In genomic region chrX:139352192-139352772, GRCm38 (mm10) we compare ENCODE assay signal across 26 mouse cellular contexts. TPM values are rescaled to one million over a fixed set of nuclear protein-coding genes. Genes with fewer than 3 reads are reported as not detected.
DNase-seq lines count a peak whose midpoint lies in the region; ATAC-seq and TF ChIP-seq lines count a peak whose summit lies in the region.
"Had no signal": no experiment of that assay in that cellular context is flagged by ENCODE, and none has a peak within 500 bp of the region (broad histone marks: within the 10 kb centered on the region; RNA-seq: fewer than 3 reads in every experiment).

No protein-coding gene starts in this region.

- H3K4me2 ChIP-seq in heart, embryonic 12.5 days, result no peak overlapping the region
- H3K4me2 ChIP-seq: embryonic facial prominence, embryonic 12.5 days; liver, embryonic 15.5 days had no signal

- peak; percentile 11 for DNase-seq in heart, postnatal 4 days
- peak; percentile 11 for DNase-seq in left cerebral cortex, postnatal 4 days
- DNase-seq in left cerebral cortex, postnatal 25 days (ENCODE audit: low spot score in 2 of 2), result no peak
- peak; percentile 7 for DNase-seq in brain, embryonic 14.5 days (ENCODE audit: low read depth)
- DNase-seq in retina, embryonic 14.5 days (ENCODE audit: low spot score), result peak; percentile 25
- no peak for DNase-seq in testis, postnatal 10 days (ENCODE audit: low spot score)
- DNase-seq: adrenal gland, adult 2 months; cerebellum, adult 11 months; forebrain, postnatal 0 days; gastrocnemius, adult 2 months; heart, adult 11 months; kidney, postnatal 14 days; spleen, adult 18-20 months; thymus, adult 2 months had no signal

- no peak overlapping the region for H3K4me3 ChIP-seq in heart, embryonic 12.5 days
- H3K4me3 ChIP-seq: embryonic facial prominence, embryonic 12.5 days; gastrocnemius, adult 2 months; liver, embryonic 15.5 days; megakaryocyte, embryonic 14.5 days had no signal

- no peaks in the 10 kb centered on the region for H3K27me3 ChIP-seq in heart, embryonic 12.5 days (replicated peaks)

- 78% methylated on average over 5 of the region's 5 CpGs for WGBS in heart, embryonic 12.5 days

- TF ChIP-seq POLR2A in brain, embryonic 14.5 days (IDR thresholded peaks at IDR 0.05; ENCODE audit: borderline replicate concordance, extremely low read depth, insufficient read depth, insufficient read length, poor library complexity, severe bottlenecking), result no peak

- intact Hi-C loops in left cerebral cortex, postnatal 4 days (cut with DNase I), result no loop called here
- intact Hi-C loops in left cerebral cortex, postnatal 25 days (cut with DNase I), result no loop called here

- ATAC-seq in heart, embryonic 12.5 days (ENCODE audit: insufficient number of reproducible peaks, low FRiP score), result no peak
- ATAC-seq: forebrain, postnatal 0 days; midbrain, embryonic 16.5 days had no signal

- H3K9ac ChIP-seq in heart, embryonic 12.5 days, result no peak overlapping the region
- H3K9ac ChIP-seq: embryonic facial prominence, embryonic 12.5 days; forebrain, postnatal 0 days; liver, embryonic 15.5 days had no signal

- H3K36me3 ChIP-seq in heart, embryonic 12.5 days, result no peaks in the 10 kb centered on the region
- H3K36me3 ChIP-seq: embryonic facial prominence, embryonic 12.5 days; G1E; liver, embryonic 15.5 days had no signal

- H3K9me3 ChIP-seq in heart, embryonic 12.5 days (replicated peaks), result no peaks in the 10 kb centered on the region
- H3K9me3 ChIP-seq: embryonic facial prominence, embryonic 12.5 days; G1E; liver, embryonic 15.5 days; megakaryocyte, embryonic 14.5 days had no signal

- H3K27ac ChIP-seq in heart, embryonic 12.5 days (ENCODE audit: poor library complexity, severe bottlenecking), result no peak overlapping the region
- H3K27ac ChIP-seq: embryonic facial prominence, embryonic 12.5 days; gastrocnemius, adult 2 months; liver, embryonic 15.5 days had no signal

- H3K4me1 ChIP-seq in heart, embryonic 12.5 days (replicated peaks), result no peaks in the 10 kb centered on the region
- H3K4me1 ChIP-seq: embryonic facial prominence, embryonic 12.5 days; liver, embryonic 15.5 days; megakaryocyte, embryonic 14.5 days had no signal

- TF ChIP-seq CTCF in brain, embryonic 14.5 days (IDR thresholded peaks at IDR 0.05; ENCODE audit: borderline replicate concordance, extremely low read depth, insufficient read depth, insufficient read length), result no peak

RNA-seq across cellular contexts. Expression of gene Trap1a, which starts 18.8 kb away (rescaled TPM):
- total RNA-seq in heart, postnatal 4 days (2021), result not detected
- polyA plus RNA-seq in heart, embryonic 12.5 days (2016; fragmentation: Nextera tagmentation; extraction: Ambion mirVana), result 0.22 and 0.52 TPM in 2 replicates
- not detected for total RNA-seq in left cerebral cortex, postnatal 4 days (2021)
- total RNA-seq in left cerebral cortex, postnatal 25 days (2021), result not detected
- polyA plus RNA-seq in brain, embryonic 14.5 days (2012; rRNA removed), result 0.09 and 0.11 TPM in 2 replicates
- total RNA-seq: adrenal gland, adult 2 months; common myeloid progenitor, adult 5-6 weeks; forebrain, postnatal 0 days; G1E; gastrocnemius, adult 2 months; heart, postnatal 14 days; layer of hippocampus, postnatal 10 days had no signal
- polyA plus RNA-seq: adrenal gland, adult 2 months; embryonic facial prominence, embryonic 12.5 days; forebrain, postnatal 0 days; G1E; intestine, embryonic 14.5 days; liver, embryonic 15.5 days; midbrain, embryonic 16.5 days; stomach, embryonic 14.5 days; thymus, adult 2 months; urinary bladder, adult 2 months had no signal

Comparison
In these comparisons a context has a peak if more than half of its experiments do, and no peak if none do; other contexts are left out.
1. DNase-seq: peak in heart, postnatal 4 days (single experiment), left cerebral cortex, postnatal 4 days (single experiment), brain, embryonic 14.5 days (single experiment) and retina, embryonic 14.5 days (single experiment); none in left cerebral cortex, postnatal 25 days (0 of 2) and testis, postnatal 10 days (single experiment).